Mouse (Mus musculus): Measurements from ENCODE around the gene Paqr7.

GRCm38 (mm10) chr4:134496595-134497210 is at the start of gene Paqr7:
- no peak for TF ChIP-seq POLR2A (IDR thresholded peaks at IDR 0.05; ENCODE audit: insufficient read depth, low read depth, low read length)
- TF ChIP-seq CTCF (IDR thresholded peaks at IDR 0.05; ENCODE audit: insufficient read depth, low read depth, low read length) = no peak
